Mouse (Mus musculus): ENCODE measurements around the gene Slc3a2.
A peak's percentile ranks its signal among the peaks of the same experiment; 100 is the strongest.

DNA sequence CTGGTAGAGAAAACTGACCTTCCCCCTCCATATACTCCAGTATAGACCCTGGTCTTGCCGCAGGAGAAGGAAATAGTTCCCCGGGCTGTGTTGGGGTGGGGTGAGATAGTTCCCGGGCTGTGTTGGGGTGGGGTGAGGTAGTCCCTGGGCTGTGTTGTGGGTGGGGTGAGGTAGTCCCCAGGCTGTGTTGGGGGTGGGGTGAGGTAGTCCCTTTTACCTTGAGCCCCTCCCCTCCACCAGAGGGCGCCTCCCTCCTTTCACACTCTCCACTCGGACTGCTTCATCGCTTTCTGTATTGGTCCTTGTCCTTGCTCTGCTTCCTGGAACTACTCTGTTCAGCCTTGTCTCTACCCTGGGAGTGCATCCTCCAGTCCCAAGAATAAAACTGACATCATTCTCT, 27.8 kb downstream of the Slc3a2 start:
- 0 out of 2 replicates have a peak, but pooled peaks have one; percentile 25 for TF ChIP-seq CTCF (IDR thresholded peaks at IDR 0.05; ENCODE audit: extremely low read depth, insufficient read depth, low read length)
- TF ChIP-seq POLR2A (IDR thresholded peaks at IDR 0.05; ENCODE audit: extremely low read depth, insufficient read depth, low read length) = no peak
